Comparison of ENCODE assay signal across 32 mouse cellular contexts in genomic region chr16:87848799-87849198, GRCm38 (mm10).
"Had no signal": no experiment of that assay in that cellular context is flagged by ENCODE, and none has a peak within 500 bp of the region (broad histone marks: within the 10 kb centered on the region; RNA-seq: fewer than 3 reads in every experiment).

No protein-coding gene starts in this region.

- H3K9ac ChIP-seq: heart, embryonic 12.5 days; heart, embryonic 13.5 days; heart, embryonic 15.5 days; hindbrain, embryonic 12.5 days; hindbrain, embryonic 13.5 days; hindbrain, embryonic 15.5 days; intestine, embryonic 15.5 days; kidney, embryonic 15.5 days had no signal

- ATAC-seq: hindbrain, embryonic 16.5 days; hindbrain, postnatal 0 days; inflammation-experienced regulatory T-cells, adult 6 months; intestine, embryonic 15.5 days had no signal

- H3K4me1 ChIP-seq: heart, embryonic 10.5 days; heart, embryonic 12.5 days; heart, embryonic 13.5 days; heart, embryonic 15.5 days; hindbrain, embryonic 12.5 days; hindbrain, embryonic 13.5 days; hindbrain, embryonic 15.5 days; intestine, embryonic 15.5 days; kidney, embryonic 15.5 days had no signal

- H3K36me3 ChIP-seq: heart, embryonic 10.5 days; heart, embryonic 12.5 days; heart, embryonic 13.5 days; heart, embryonic 15.5 days; hindbrain, embryonic 12.5 days; hindbrain, embryonic 13.5 days; hindbrain, embryonic 15.5 days; intestine, embryonic 15.5 days; kidney, embryonic 15.5 days had no signal

- H3K27me3 ChIP-seq: heart, embryonic 12.5 days; heart, embryonic 13.5 days; heart, embryonic 15.5 days; hindbrain, embryonic 12.5 days; hindbrain, embryonic 13.5 days; hindbrain, embryonic 15.5 days; intestine, embryonic 15.5 days; kidney, embryonic 15.5 days had no signal

- H3K4me3 ChIP-seq: heart, embryonic 10.5 days; heart, embryonic 12.5 days; heart, embryonic 13.5 days; heart, embryonic 15.5 days; hindbrain, embryonic 12.5 days; hindbrain, embryonic 13.5 days; hindbrain, embryonic 15.5 days; intestine, embryonic 15.5 days; kidney, embryonic 15.5 days; layer of hippocampus, adult 2 months; left cerebral cortex, adult 2 months had no signal

- H3K4me2 ChIP-seq: heart, embryonic 11.5 days; heart, embryonic 12.5 days; heart, embryonic 13.5 days; heart, embryonic 15.5 days; hindbrain, embryonic 12.5 days; hindbrain, embryonic 13.5 days; hindbrain, embryonic 15.5 days; intestine, embryonic 15.5 days; kidney, embryonic 15.5 days had no signal

- H3K9me3 ChIP-seq: heart, embryonic 10.5 days; heart, embryonic 12.5 days; heart, embryonic 13.5 days; heart, embryonic 15.5 days; hindbrain, embryonic 12.5 days; hindbrain, embryonic 15.5 days; intestine, embryonic 15.5 days; kidney, embryonic 15.5 days had no signal

- DNase-seq: heart, postnatal 10 days; heart, postnatal 14 days; heart, postnatal 36 days; heart, postnatal 4 days; kidney, adult 11 months; kidney, adult 18-20 months; kidney, adult 2 months; kidney, adult 8-10 months; kidney, adult 9 months; kidney, postnatal 10 days; kidney, postnatal 14 days; kidney, postnatal 25 days; kidney, postnatal 36 days; kidney, postnatal 4 days; layer of hippocampus, adult 9-11 months; layer of hippocampus, postnatal 36 days had no signal

- H3K27ac ChIP-seq: heart, embryonic 10.5 days; heart, embryonic 13.5 days; heart, embryonic 15.5 days; hindbrain, embryonic 12.5 days; hindbrain, embryonic 13.5 days; hindbrain, embryonic 15.5 days; hindbrain, postnatal 0 days; intestine, embryonic 15.5 days; kidney, embryonic 15.5 days; kidney, postnatal 0 days; layer of hippocampus, adult 2 months; left cerebral cortex, adult 2 months had no signal
